Mouse (Mus musculus) adrenal gland, adult 18-20 months (tissue): ENCODE results near the gene Pxk. TPM values are rescaled to one million over a fixed set of nuclear protein-coding genes. Genes with fewer than 3 reads are reported as not detected.

Source experiments
- DNase-seq, 2 experiments: peaks; one replicate each; pipeline ENCODE4 v3.0.0; 2021 to 2022; ENCODE audit warnings: low spot score in 2 of 2
- total RNA-seq, 2 experiments: library from RNA; stranded (reverse); gene quantifications; 1 replicate in 1 of 2; 2 replicates in 1 of 2; pipeline ENCODE4 v1.2.3; 2021

Pxk gene
- total RNA-seq, 2 experiments from 2014 or later, result 73.3 to 86.3 TPM

GRCm38 (mm10) chr14:8191331-8191965, 93.4 kb downstream of the Pxk start:
- no peak for DNase-seq

GRCm38 (mm10) chr14:8192727-8193126, 94.7 kb downstream of the Pxk start:
- DNase-seq, result no peak

- no peak for DNase-seq
Measured at GRCm38 (mm10) chr14:8200769-8201168, 102.8 kb downstream of the Pxk start.

- no peak for DNase-seq
Measured at GRCm38 (mm10) chr14:8201715-8202114, 103.7 kb downstream of the Pxk start.

- DNase-seq, result no peak
Measured at GRCm38 (mm10) chr14:8206179-8206910, 108.3 kb downstream of the Pxk start.

GRCm38 (mm10) chr14:8207105-8207504, 109.1 kb downstream of the Pxk start:
- DNase-seq, result no peak

- DNase-seq, result no peak
Measured at GRCm38 (mm10) chr14:8207543-8207942, 109.5 kb downstream of the Pxk start.

- no peak for DNase-seq
Measured at GRCm38 (mm10) chr14:8208876-8209275, 110.9 kb downstream of the Pxk start.

- no peak for DNase-seq
Measured at GRCm38 (mm10) chr14:8209896-8210295, 111.9 kb downstream of the Pxk start.

- DNase-seq, result no peak
Measured at GRCm38 (mm10) chr14:8212996-8213395, 115.0 kb downstream of the Pxk start.

GRCm38 (mm10) chr14:8213803-8214224, 115.8 kb downstream of the Pxk start, which contains the start of gene Kctd6:
TSS of gene Kctd6 (plus strand) at chr14:8214140.
- peak; percentile 98 to 99 for DNase-seq

Other genes with a start within 250 kb of the Pxk start
- not detected for gene Gm45521, start 140.9 kb upstream of the Pxk start, total RNA-seq
- gene Dnase1l3, start 103.6 kb upstream of the Pxk start, total RNA-seq, result under 1 TPM; 0.45 to 0.70 TPM
- gene Abhd6, start 95.3 kb upstream of the Pxk start, total RNA-seq, result 10 to 100 TPM; 51.9 to 92.9 TPM
- gene Rpp14, start 17.8 kb upstream of the Pxk start, total RNA-seq, result 10 to 100 TPM; 37.5 to 48.9 TPM
- 100 to 1,000 TPM; 377 to 745 TPM for gene Pdhb, start 74.8 kb downstream of the Pxk start, total RNA-seq
- gene Kctd6, start 115.9 kb downstream of the Pxk start, total RNA-seq, result 10 to 100 TPM; 13.2 to 16.2 TPM
- 1 to 10 TPM in 1 of 2 experiments, under 1 TPM in 1; 0.23 to 1.7 TPM for gene Acox2, start 161.1 kb downstream of the Pxk start, total RNA-seq
- 1 to 10 TPM; 7.4 to 8.0 TPM for gene Fam107a, start 219.8 kb downstream of the Pxk start, total RNA-seq